In genomic region chr8:11539049-11539448, GRCm38 (mm10) we compare ENCODE assay signal across 32 mouse cellular contexts.
"Had no signal": no experiment of that assay in that cellular context is flagged by ENCODE, and none has a peak within 500 bp of the region (broad histone marks: within the 10 kb centered on the region; RNA-seq: fewer than 3 reads in every experiment).

No protein-coding gene starts in this region.

- H3K27me3 ChIP-seq: limb, embryonic 12.5 days; limb, embryonic 13.5 days; limb, embryonic 15.5 days; liver, embryonic 12.5 days; liver, embryonic 13.5 days; liver, embryonic 15.5 days; lung, embryonic 15.5 days; megakaryocyte, embryonic 14.5 days; midbrain, embryonic 12.5 days; midbrain, embryonic 13.5 days; midbrain, embryonic 15.5 days; neural tube, embryonic 12.5 days had no signal

- H3K27ac ChIP-seq: limb, embryonic 10.5 days; limb, embryonic 12.5 days; limb, embryonic 13.5 days; limb, embryonic 15.5 days; liver, embryonic 12.5 days; liver, embryonic 13.5 days; liver, embryonic 14.5 days; liver, embryonic 15.5 days; lung, embryonic 15.5 days; macrophage; midbrain, embryonic 10.5 days; midbrain, embryonic 12.5 days; midbrain, embryonic 13.5 days; midbrain, embryonic 15.5 days; neural tube, embryonic 12.5 days had no signal

- ATAC-seq: liver, embryonic 12.5 days; liver, postnatal 0 days; lung, postnatal 0 days; midbrain, embryonic 13.5 days; midbrain, embryonic 15.5 days; midbrain, embryonic 16.5 days had no signal

- H3K4me1 ChIP-seq: limb, embryonic 10.5 days; limb, embryonic 12.5 days; limb, embryonic 13.5 days; limb, embryonic 15.5 days; liver, embryonic 12.5 days; liver, embryonic 13.5 days; liver, embryonic 15.5 days; lung, embryonic 15.5 days; megakaryocyte, embryonic 14.5 days; neural tube, embryonic 12.5 days had no signal

- H3K9ac ChIP-seq: limb, embryonic 12.5 days; limb, embryonic 15.5 days; liver, embryonic 12.5 days; liver, embryonic 13.5 days; liver, embryonic 14.5 days; liver, embryonic 15.5 days; liver, postnatal 0 days; lung, embryonic 14.5 days; lung, embryonic 15.5 days; midbrain, embryonic 12.5 days; midbrain, embryonic 13.5 days; midbrain, embryonic 15.5 days; neural tube, embryonic 12.5 days had no signal

- H3K4me3 ChIP-seq: limb, embryonic 10.5 days; limb, embryonic 12.5 days; limb, embryonic 13.5 days; limb, embryonic 15.5 days; liver, embryonic 12.5 days; liver, embryonic 13.5 days; liver, embryonic 15.5 days; lung, embryonic 15.5 days; megakaryocyte, embryonic 14.5 days; midbrain, embryonic 10.5 days; midbrain, embryonic 12.5 days; midbrain, embryonic 13.5 days; midbrain, embryonic 15.5 days; myocyte; neural tube, embryonic 12.5 days had no signal

- H3K9me3 ChIP-seq: limb, embryonic 10.5 days; limb, embryonic 12.5 days; limb, embryonic 15.5 days; liver, embryonic 12.5 days; liver, embryonic 13.5 days; liver, embryonic 15.5 days; lung, embryonic 15.5 days; midbrain, embryonic 10.5 days; midbrain, embryonic 12.5 days; midbrain, embryonic 13.5 days; midbrain, embryonic 15.5 days; neural tube, embryonic 12.5 days had no signal

- DNase-seq: left cerebral cortex, postnatal 4 days; liver; liver, embryonic 13.5 days; liver, postnatal 0 days; lung, adult 18-20 months; lung, adult 2 months; lung, embryonic 14.5 days; lung, postnatal 10 days; lung, postnatal 14 days; lung, postnatal 36 days; lung, postnatal 4 days; midbrain, embryonic 14.5 days had no signal

- H3K4me2 ChIP-seq: limb, embryonic 12.5 days; limb, embryonic 13.5 days; limb, embryonic 15.5 days; liver, embryonic 11.5 days; liver, embryonic 12.5 days; liver, embryonic 13.5 days; liver, embryonic 15.5 days; lung, embryonic 14.5 days; lung, embryonic 15.5 days; midbrain, embryonic 11.5 days; midbrain, embryonic 12.5 days; midbrain, embryonic 13.5 days; midbrain, embryonic 15.5 days; neural tube, embryonic 12.5 days had no signal
